Mouse (Mus musculus) hindbrain, embryonic 10.5 days (tissue): Measurements from ENCODE around the gene Enox2. TPM values are rescaled to one million over a fixed set of nuclear protein-coding genes. Genes with fewer than 3 reads are reported as not detected.

Source experiments
- polyA plus RNA-seq: library from polyadenylated mRNA; unstranded; fragments of >200 nt; fragmentation: Nextera tagmentation; extraction: Ambion mirVana; gene quantifications from 2 replicates; pipeline ENCODE4 v1.2.1, GENCODE M21; 2016

The Enox2 gene
- polyA plus RNA-seq, 1 experiment from 2014 or later: 11.6 TPM

Other genes with a start within 250 kb of the Enox2 start
- 1.8 and 4.0 TPM in 2 replicates for gene Arhgap36, start 175.7 kb upstream of the Enox2 start, polyA plus RNA-seq